Mouse (Mus musculus) neural tube, embryonic 11.5 days (tissue): ENCODE data around the gene Med10. TPM values are rescaled to one million over a fixed set of nuclear protein-coding genes. Genes with fewer than 3 reads are reported as not detected.

ENCODE experiments used
- ATAC-seq: fragments of 200-750 bp; cut with Nextera tagmentation; 2 replicates; pipeline ENCODE4 v1.8.0; 2017; ENCODE audit warnings: moderate number of reproducible peaks, mild to moderate bottlenecking, moderate TSS enrichment, moderate library complexity; ENCODE audit not compliant: insufficient read depth, low FRiP score, low TSS enrichment
- DNase-seq: peaks from one replicate; pipeline ENCODE4 v3.0.0-alpha.2; 2015; ENCODE audit warnings: low spot score
- H3K27ac ChIP-seq: fragments of 300-500 bp; sonication (generic); 2 replicates; pipeline ENCODE4 v1.5.1; 2014; ENCODE audit warnings: low read depth, mild to moderate bottlenecking, low read length
- H3K27me3 ChIP-seq: fragments of 300-500 bp; sonication (generic); 2 replicates; pipeline ENCODE4 v1.6.1; 2014; ENCODE audit warnings: mild to moderate bottlenecking, low read length, mixed read lengths; ENCODE audit not compliant: control insufficient read depth, insufficient read depth
- H3K36me3 ChIP-seq: fragments of 300-500 bp; sonication (generic); 2 replicates; pipeline ENCODE4 v1.6.1; 2014; ENCODE audit warnings: mild to moderate bottlenecking, low read length, moderate library complexity, mixed read lengths; ENCODE audit not compliant: control insufficient read depth, insufficient read depth
- H3K4me1 ChIP-seq: fragments of 300-500 bp; sonication (generic); 2 replicates; pipeline ENCODE4 v1.6.1; 2014; ENCODE audit warnings: low read length, mixed read lengths; ENCODE audit not compliant: control insufficient read depth, insufficient read depth
- H3K4me2 ChIP-seq: fragments of 300-500 bp; sonication (generic); 2 replicates; pipeline ENCODE4 v1.6.1; 2014; ENCODE audit warnings: low read depth, mild to moderate bottlenecking, moderate library complexity
- H3K4me3 ChIP-seq: fragments of 300-500 bp; sonication (generic); 2 replicates; pipeline ENCODE4 v1.5.1; 2014; ENCODE audit warnings: low read depth, low read length
- H3K9ac ChIP-seq: fragments of 300-500 bp; sonication (generic); 2 replicates; pipeline ENCODE4 v1.6.1; 2014; ENCODE audit warnings: mild to moderate bottlenecking, low read length
- H3K9me3 ChIP-seq: fragments of 300-500 bp; sonication (generic); 2 replicates; pipeline ENCODE4 v1.6.1; 2016; ENCODE audit warnings: low read length; ENCODE audit not compliant: control insufficient read depth
- WGBS: fragments of 180-500 bp; shearing (Covaris S2); extraction: QIAGEN DNeasy Blood & Tissue Kit; methylation state at CpG from one replicate; pipeline ENCODE4 v1.1.7; 2014; 5-methylcytosine and 5-hydroxymethylcytosine counted together
- polyA plus RNA-seq: library from polyadenylated mRNA; unstranded; fragments of >200 nt; fragmentation: Nextera tagmentation; extraction: Ambion mirVana; gene quantifications from 2 replicates; pipeline ENCODE4 v1.2.1, GENCODE M21; 2014

Gene Med10
- 188 and 195 TPM in 2 replicates for polyA plus RNA-seq

- Histone ChIP-seq H3K4me3 (no peak within 1 kb of the TSS), H3K27ac (no peak within 1 kb of the TSS), H3K9ac (no peak within 1 kb of the TSS), H3K27me3 (no peaks in the 10 kb centered on the region), H3K36me3 (no peaks in the 10 kb centered on the region), H3K4me2 (no peak within 1 kb of the TSS), H3K9me3 (no peaks in the 10 kb centered on the region), H3K4me1 (no peaks in the 10 kb centered on the region)
- DNase-seq (no peak), ATAC-seq (no peak)
- WGBS, result 81% methylated on average over 5 of the region's 5 CpGs
These were observed at the start of gene Med10 for GRCm38 (mm10) chr13:69802095-69802494. Gene Med10 (plus strand): TSS chr13:69802395.

GRCm38 (mm10) chr13:69752875-69753274, 49.3 kb upstream of the Med10 start:
- WGBS, result 81% methylated on average over 2 of the region's 2 CpGs
- no peaks in the 10 kb centered on the region for H3K27me3 ChIP-seq
- H3K9me3 ChIP-seq, result no peaks in the 10 kb centered on the region
- no peak overlapping the region for H3K9ac ChIP-seq
- ATAC-seq, result no peak
- H3K4me2 ChIP-seq, result no peak overlapping the region
- DNase-seq, result no peak
- no peak overlapping the region for H3K4me3 ChIP-seq
- no peak overlapping the region for H3K27ac ChIP-seq
- H3K4me1 ChIP-seq, result no peaks in the 10 kb centered on the region
- no peaks in the 10 kb centered on the region for H3K36me3 ChIP-seq

GRCm38 (mm10) chr13:69758979-69759378, 43.2 kb upstream of the Med10 start:
- H3K4me1 ChIP-seq, result no peaks in the 10 kb centered on the region
- H3K9me3 ChIP-seq, result no peaks in the 10 kb centered on the region
- H3K4me2 ChIP-seq, result no peak overlapping the region
- no peak overlapping the region for H3K27ac ChIP-seq
- 87% methylated on average over 6 of the region's 6 CpGs for WGBS
- DNase-seq, result no peak
- no peak overlapping the region for H3K4me3 ChIP-seq
- H3K27me3 ChIP-seq, result no peaks in the 10 kb centered on the region
- H3K9ac ChIP-seq, result no peak overlapping the region
- no peak for ATAC-seq
- H3K36me3 ChIP-seq, result no peaks in the 10 kb centered on the region

- DNase-seq (no peak), ATAC-seq (no peak)
These were observed 40.8 kb upstream of the Med10 start for GRCm38 (mm10) chr13:69761393-69761792.

GRCm38 (mm10) chr13:69764646-69765045, 37.5 kb upstream of the Med10 start:
- Histone ChIP-seq H3K4me1 (no peaks in the 10 kb centered on the region), H3K36me3 (no peaks in the 10 kb centered on the region), H3K27ac (no peak overlapping the region), H3K9ac (no peak overlapping the region), H3K4me3 (no peak overlapping the region), H3K4me2 (no peak overlapping the region), H3K27me3 (no peaks in the 10 kb centered on the region), H3K9me3 (no peaks in the 10 kb centered on the region)
- ATAC-seq (no peak), DNase-seq (no peak)
- 82% methylated on average over 9 of the region's 9 CpGs for WGBS

More at GRCm38 (mm10) chr13:69761393-69761792, 40.8 kb upstream of the Med10 start:
- Histone ChIP-seq H3K27me3 (no peaks in the 10 kb centered on the region), H3K4me1 (no peaks in the 10 kb centered on the region), H3K9me3 (no peaks in the 10 kb centered on the region), H3K4me2 (no peak overlapping the region), H3K4me3 (no peak overlapping the region), H3K27ac (no peak overlapping the region), H3K9ac (no peak overlapping the region), H3K36me3 (no peaks in the 10 kb centered on the region)
- 87% methylated on average over 10 of the region's 10 CpGs for WGBS

DNA sequence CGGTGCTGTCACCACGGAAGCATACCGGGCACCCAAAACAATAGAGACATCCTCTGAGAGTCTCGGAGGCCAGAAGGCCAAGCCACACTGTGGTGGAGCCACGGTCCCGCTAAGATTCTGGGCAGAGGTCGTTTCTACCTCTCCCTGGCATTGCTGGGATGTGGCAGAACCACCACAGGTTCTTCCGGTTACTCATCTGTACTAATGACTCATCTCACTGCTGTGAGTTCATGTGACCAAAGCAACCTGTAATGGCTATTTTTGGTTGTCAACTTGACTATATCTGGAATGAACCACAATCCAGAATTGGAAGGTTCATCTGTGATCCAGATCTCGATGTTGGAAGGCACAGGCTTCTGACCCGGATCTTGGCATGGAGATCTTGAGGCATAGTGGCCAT, 34.0 kb upstream of the Med10 start:
- no peaks in the 10 kb centered on the region for H3K4me1 ChIP-seq
- no peak overlapping the region for H3K9ac ChIP-seq
- WGBS, result 94% methylated on average over 10 of the region's 10 CpGs
- H3K9me3 ChIP-seq, result no peaks in the 10 kb centered on the region
- H3K27ac ChIP-seq, result no peak overlapping the region
- H3K27me3 ChIP-seq, result no peaks in the 10 kb centered on the region
- no peak overlapping the region for H3K4me3 ChIP-seq
- H3K36me3 ChIP-seq, result no peaks in the 10 kb centered on the region
- no peak for DNase-seq
- no peak for ATAC-seq
- H3K4me2 ChIP-seq, result no peak overlapping the region

DNA sequence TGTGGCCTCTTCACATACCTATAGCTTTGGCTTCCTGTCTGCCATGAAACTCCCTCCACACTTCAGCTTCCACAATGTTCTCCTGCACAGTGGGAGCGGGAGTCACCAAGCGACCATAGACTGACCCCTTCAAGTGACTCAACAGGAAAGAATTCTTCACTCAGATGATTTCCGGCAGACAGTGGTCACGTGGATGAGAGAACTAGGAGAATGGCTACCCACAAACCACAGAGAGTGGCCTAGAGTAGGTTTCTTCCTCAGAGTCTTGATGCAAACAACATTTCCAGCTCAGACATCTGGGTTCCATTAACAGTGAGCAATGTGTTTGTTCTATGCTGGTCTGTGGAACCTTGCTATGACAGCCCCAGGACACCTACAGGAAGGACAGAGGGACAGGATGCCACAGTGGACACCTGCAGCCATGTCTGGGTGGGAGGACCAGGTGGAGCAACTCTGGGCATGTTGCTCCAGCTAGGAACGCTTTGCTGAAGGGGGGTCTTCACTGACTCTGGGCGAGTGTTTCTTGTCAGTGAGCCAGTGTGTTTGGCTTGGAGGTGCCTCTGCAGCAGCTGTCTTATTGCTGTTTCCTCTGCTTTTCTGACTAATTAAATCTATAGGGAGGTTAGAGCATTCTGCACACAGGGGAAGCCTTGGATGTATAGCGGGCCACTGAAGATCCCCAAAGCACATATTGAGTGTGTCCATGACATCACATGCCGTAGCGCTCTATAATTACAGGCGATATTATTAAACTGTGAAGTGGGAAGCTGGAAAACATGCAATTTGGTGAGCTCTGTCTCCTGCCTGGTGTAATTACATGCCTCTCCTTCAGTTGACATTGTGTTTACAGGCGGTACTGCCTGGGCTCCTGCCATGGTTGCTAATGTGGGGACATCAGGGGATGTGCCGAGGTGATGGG, 31.4 kb upstream of the Med10 start:
- Histone ChIP-seq H3K27me3 (no peaks in the 10 kb centered on the region), H3K4me1 (no peaks in the 10 kb centered on the region), H3K4me2 (no peak overlapping the region), H3K9ac (no peak overlapping the region), H3K27ac (no peak overlapping the region), H3K36me3 (no peaks in the 10 kb centered on the region), H3K9me3 (no peaks in the 10 kb centered on the region), H3K4me3 (no peak overlapping the region)
- DNase-seq, result no peak
- 81% methylated on average over 12 of the region's 12 CpGs for WGBS
- ATAC-seq, result no peak

- WGBS, result 86% methylated on average over 4 of the region's 4 CpGs
- no peak overlapping the region for H3K9ac ChIP-seq
- no peak overlapping the region for H3K4me3 ChIP-seq
- no peaks in the 10 kb centered on the region for H3K27me3 ChIP-seq
- H3K4me2 ChIP-seq, result no peak overlapping the region
- no peaks in the 10 kb centered on the region for H3K9me3 ChIP-seq
- H3K36me3 ChIP-seq, result no peaks in the 10 kb centered on the region
- ATAC-seq (no peak), DNase-seq (no peak)
- no peaks in the 10 kb centered on the region for H3K4me1 ChIP-seq
- H3K27ac ChIP-seq, result no peak overlapping the region
These were observed 29.8 kb upstream of the Med10 start for GRCm38 (mm10) chr13:69772358-69772757.

GRCm38 (mm10) chr13:69778221-69778620, 24.0 kb upstream of the Med10 start:
- no peak for ATAC-seq
- H3K9me3 ChIP-seq, result no peaks in the 10 kb centered on the region

More at GRCm38 (mm10) chr13:69778221-69778620, 24.0 kb upstream of the Med10 start:
- 90% methylated on average over 19 of the region's 19 CpGs for WGBS
- H3K4me2 ChIP-seq, result no peak overlapping the region
- no peaks in the 10 kb centered on the region for H3K36me3 ChIP-seq
- H3K4me3 ChIP-seq, result no peak overlapping the region
- no peaks in the 10 kb centered on the region for H3K4me1 ChIP-seq
- H3K27me3 ChIP-seq, result no peaks in the 10 kb centered on the region
- DNase-seq, result no peak
- H3K9ac ChIP-seq, result no peak overlapping the region
- H3K27ac ChIP-seq, result no peak overlapping the region
